Mouse (Mus musculus): ENCODE results near the gene Ripor2. TPM values are rescaled to one million over a fixed set of nuclear protein-coding genes. Genes with fewer than 3 reads are reported as not detected.

Gene Ripor2
- total RNA-seq, 2 experiments from 2014 or later: 53.0 to 67.2 TPM

GRCm38 (mm10) chr13:24682346-24682745 is 100.4 kb downstream of the Ripor2 start:
- no peak for DNase-seq (ENCODE audit: low spot score in 2 of 2)

GRCm38 (mm10) chr13:24684503-24684902 is 102.5 kb downstream of the Ripor2 start:
- DNase-seq (ENCODE audit: low spot score in 2 of 2): no peak
- intact Hi-C loops (cut with DNase I): loop anchor here (10.0 kb wide), 1 partner anchor 350 kb away; no protein-coding TSS in a partner anchor

More at GRCm38 (mm10) chr13:24682346-24682745, 100.4 kb downstream of the Ripor2 start:
- intact Hi-C loops (cut with DNase I): loop anchor here (10.0 kb wide), 1 partner anchor 348 kb away; no protein-coding TSS in a partner anchor

GRCm38 (mm10) chr13:24685846-24686245 is 103.9 kb downstream of the Ripor2 start:
- intact Hi-C loops (cut with DNase I): loop anchor here (5.0 to 10.0 kb wide), 3 partner anchors 169 to 351 kb away; no protein-coding TSS in a partner anchor
- DNase-seq (ENCODE audit: low spot score in 2 of 2): no peak

GRCm38 (mm10) chr13:24686705-24687665 is 105.0 kb downstream of the Ripor2 start:
- peak; percentile 66 to 80 for DNase-seq (ENCODE audit: low spot score in 2 of 2)
- intact Hi-C loops (cut with DNase I): loop anchor here (1.0 to 10.0 kb wide), 4 partner anchors 170 to 352 kb away; no protein-coding TSS in a partner anchor

- no peak for DNase-seq (ENCODE audit: low spot score in 2 of 2)
- intact Hi-C loops (cut with DNase I): no loop called here
These were observed 111.3 kb downstream of the Ripor2 start for GRCm38 (mm10) chr13:24693312-24693711.

- intact Hi-C loops (cut with DNase I): no loop called here
- no peak for DNase-seq (ENCODE audit: low spot score in 2 of 2)
These were observed 116.8 kb downstream of the Ripor2 start for GRCm38 (mm10) chr13:24698746-24699145.

GRCm38 (mm10) chr13:24702128-24702527 is 120.1 kb downstream of the Ripor2 start:
- intact Hi-C loops (cut with DNase I): no loop called here
- DNase-seq (ENCODE audit: low spot score in 2 of 2): no peak

- intact Hi-C loops (cut with DNase I): no loop called here
- no peak for DNase-seq (ENCODE audit: low spot score in 2 of 2)
These were observed 127.8 kb downstream of the Ripor2 start for GRCm38 (mm10) chr13:24709656-24710396.

GRCm38 (mm10) chr13:24710968-24711367 is 129.0 kb downstream of the Ripor2 start:
- intact Hi-C loops (cut with DNase I): no loop called here
- DNase-seq (ENCODE audit: low spot score in 2 of 2): no peak

GRCm38 (mm10) chr13:24712581-24713130 is 130.7 kb downstream of the Ripor2 start:
- no peak for DNase-seq (ENCODE audit: low spot score in 2 of 2)
- intact Hi-C loops (cut with DNase I): loop anchor here (2.0 kb wide), 1 partner anchor 230 kb away; no protein-coding TSS in a partner anchor

- peak; percentile 87 to 88 for DNase-seq (ENCODE audit: low spot score in 2 of 2)
- intact Hi-C loops (cut with DNase I): loop anchor here (2.0 kb wide), 1 partner anchor 231 kb away; no protein-coding TSS in a partner anchor
These were observed 131.5 kb downstream of the Ripor2 start for GRCm38 (mm10) chr13:24713434-24714000.

- no peak for DNase-seq (ENCODE audit: low spot score in 2 of 2)
- intact Hi-C loops (cut with DNase I): no loop called here
These were observed 132.4 kb downstream of the Ripor2 start for GRCm38 (mm10) chr13:24714360-24714885.

- intact Hi-C loops (cut with DNase I): no loop called here
- DNase-seq (ENCODE audit: low spot score in 2 of 2): no peak
These were observed 133.6 kb downstream of the Ripor2 start for GRCm38 (mm10) chr13:24715601-24716000.

GRCm38 (mm10) chr13:24716441-24716840 is 134.5 kb downstream of the Ripor2 start:
- DNase-seq (ENCODE audit: low spot score in 2 of 2): no peak
- intact Hi-C loops (cut with DNase I): no loop called here

- no peak for DNase-seq (ENCODE audit: low spot score in 2 of 2)
- intact Hi-C loops (cut with DNase I): no loop called here
These were observed 135.7 kb downstream of the Ripor2 start for GRCm38 (mm10) chr13:24717677-24718076.

- DNase-seq (ENCODE audit: low spot score in 2 of 2): no peak
- intact Hi-C loops (cut with DNase I): no loop called here
These were observed 139.5 kb downstream of the Ripor2 start for GRCm38 (mm10) chr13:24721502-24721901.

GRCm38 (mm10) chr13:24723699-24724394 is 141.9 kb downstream of the Ripor2 start:
- intact Hi-C loops (cut with DNase I): no loop called here

GRCm38 (mm10) chr13:24724395-24724759 is 142.4 kb downstream of the Ripor2 start:
- DNase-seq (ENCODE audit: low spot score in 2 of 2): no peak
- intact Hi-C loops (cut with DNase I): no loop called here

More at GRCm38 (mm10) chr13:24723699-24724394, 141.9 kb downstream of the Ripor2 start:
- DNase-seq (ENCODE audit: low spot score in 2 of 2): no peak

GRCm38 (mm10) chr13:24729128-24729527 is 147.1 kb downstream of the Ripor2 start:
- DNase-seq (ENCODE audit: low spot score in 2 of 2): no peak
- intact Hi-C loops (cut with DNase I): no loop called here
